Mouse (Mus musculus) brain, embryonic 18.5 days (tissue): ENCODE measurements around the gene Cbfa2t3.
A peak's percentile ranks its signal among the peaks of the same experiment; 100 is the strongest.
"Not testable (repeated sequence)": the region's sequence is repeated elsewhere in the genome, so short reads cannot be mapped to it uniquely, and the experiment has no call there.

Experiments used
- DNase-seq: peaks from one replicate; pipeline ENCODE4 v3.0.0-alpha.2; 2012; ENCODE audit warnings: low read depth, low spot score

The Cbfa2t3 gene

GRCm38 (mm10) chr8:122638601-122639000 lies 60.3 kb downstream of the Cbfa2t3 start:
- DNase-seq, result no peak

GRCm38 (mm10) chr8:122637230-122637629 lies 61.7 kb downstream of the Cbfa2t3 start:
- no peak for DNase-seq

- DNase-seq, result no peak
Observed at GRCm38 (mm10) chr8:122636803-122637175, 62.1 kb downstream of the Cbfa2t3 start.

GRCm38 (mm10) chr8:122635878-122636802 lies 62.8 kb downstream of the Cbfa2t3 start:
- no peak for DNase-seq

- DNase-seq, result no peak
Observed at GRCm38 (mm10) chr8:122633205-122633604, 65.7 kb downstream of the Cbfa2t3 start.

- not testable (repeated sequence) for DNase-seq
Observed at GRCm38 (mm10) chr8:122632134-122632533, 66.8 kb downstream of the Cbfa2t3 start.

- no peak for DNase-seq
Observed at GRCm38 (mm10) chr8:122630696-122631095, 68.2 kb downstream of the Cbfa2t3 start.

GRCm38 (mm10) chr8:122629388-122629787 lies 69.5 kb downstream of the Cbfa2t3 start:
- DNase-seq, result no peak

- DNase-seq, result no peak
Observed at GRCm38 (mm10) chr8:122626896-122627295, 72.0 kb downstream of the Cbfa2t3 start.

GRCm38 (mm10) chr8:122625811-122626210 lies 73.1 kb downstream of the Cbfa2t3 start:
- DNase-seq, result no peak

- DNase-seq, result no peak
Observed at GRCm38 (mm10) chr8:122624653-122625052, 74.3 kb downstream of the Cbfa2t3 start.

- DNase-seq, result no peak
Observed at GRCm38 (mm10) chr8:122623844-122624642, 74.9 kb downstream of the Cbfa2t3 start.

GRCm38 (mm10) chr8:122622727-122623126 lies 76.2 kb downstream of the Cbfa2t3 start, which contains the start of gene Pabpn1l:
Gene Pabpn1l, minus strand, starts transcription at chr8:122622739.
- DNase-seq, result no peak

- DNase-seq, result no peak
Observed at GRCm38 (mm10) chr8:122620446-122620845, 78.5 kb downstream of the Cbfa2t3 start.

GRCm38 (mm10) chr8:122618660-122619378 lies 80.1 kb downstream of the Cbfa2t3 start:
- no peak for DNase-seq

- peak; percentile 30 for DNase-seq
Observed at GRCm38 (mm10) chr8:122617947-122618546, 80.9 kb downstream of the Cbfa2t3 start.

- DNase-seq, result no peak
Observed at GRCm38 (mm10) chr8:122616181-122616905, 82.6 kb downstream of the Cbfa2t3 start.

- DNase-seq, result peak; percentile 94
Observed at GRCm38 (mm10) chr8:122611295-122612133, 87.4 kb downstream of the Cbfa2t3 start, which contains the start of the genes Galns and Trappc2l. Gene Galns, minus strand, starts transcription at chr8:122611463. Gene Trappc2l, plus strand, starts transcription at chr8:122611640.

- DNase-seq, result no peak
Observed at GRCm38 (mm10) chr8:122610612-122611277, 88.2 kb downstream of the Cbfa2t3 start.
